Mouse (Mus musculus): Measurements from ENCODE around the gene Tiam1.

GRCm38 (mm10) chr16:89757384-89757783 is 386.2 kb downstream of the Tiam1 start:
- TF ChIP-seq CTCF (IDR thresholded peaks at IDR 0.05; ENCODE audit: low read depth, low read length): no peak
- no peak for TF ChIP-seq POLR2A (IDR thresholded peaks at IDR 0.05; ENCODE audit: extremely low read depth, insufficient read depth, low read length)
